Mouse (Mus musculus): Measurements from ENCODE around the gene Olfr414.

Gene Olfr414

GRCm38 (mm10) chr1:174423764-174424163, at the start of gene Olfr414:
Olfr414 (plus strand) TSS chr1:174424064.
- DNase-seq (ENCODE audit: low read depth, low spot score), result no peak

- no peak for DNase-seq (ENCODE audit: low read depth, low spot score)
Observed at GRCm38 (mm10) chr1:174390746-174391145, 33.1 kb upstream of the Olfr414 start, which contains the start of gene Olfr248. Olfr248 (plus strand) TSS chr1:174391046.

DNA sequence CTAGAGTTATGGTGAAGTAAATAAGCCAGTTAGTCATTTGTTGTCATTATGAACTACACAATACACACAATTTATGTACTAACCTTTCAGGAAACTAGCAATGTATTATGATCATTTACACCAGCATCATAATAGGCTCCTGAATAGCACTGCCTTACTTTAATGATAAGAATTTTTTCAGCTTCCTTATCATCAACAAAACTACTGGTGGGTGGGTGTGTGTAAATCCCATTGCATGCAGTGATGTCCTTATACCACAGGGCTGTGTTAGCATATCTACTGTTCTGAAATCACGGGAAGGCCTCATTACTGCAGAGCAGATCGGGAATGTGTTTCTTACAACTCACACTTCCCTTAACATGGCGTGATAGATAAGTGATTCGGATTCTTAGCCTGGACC, 905 bp upstream of the Olfr414 start:
- DNase-seq (ENCODE audit: low read depth, low spot score), result no peak

DNA sequence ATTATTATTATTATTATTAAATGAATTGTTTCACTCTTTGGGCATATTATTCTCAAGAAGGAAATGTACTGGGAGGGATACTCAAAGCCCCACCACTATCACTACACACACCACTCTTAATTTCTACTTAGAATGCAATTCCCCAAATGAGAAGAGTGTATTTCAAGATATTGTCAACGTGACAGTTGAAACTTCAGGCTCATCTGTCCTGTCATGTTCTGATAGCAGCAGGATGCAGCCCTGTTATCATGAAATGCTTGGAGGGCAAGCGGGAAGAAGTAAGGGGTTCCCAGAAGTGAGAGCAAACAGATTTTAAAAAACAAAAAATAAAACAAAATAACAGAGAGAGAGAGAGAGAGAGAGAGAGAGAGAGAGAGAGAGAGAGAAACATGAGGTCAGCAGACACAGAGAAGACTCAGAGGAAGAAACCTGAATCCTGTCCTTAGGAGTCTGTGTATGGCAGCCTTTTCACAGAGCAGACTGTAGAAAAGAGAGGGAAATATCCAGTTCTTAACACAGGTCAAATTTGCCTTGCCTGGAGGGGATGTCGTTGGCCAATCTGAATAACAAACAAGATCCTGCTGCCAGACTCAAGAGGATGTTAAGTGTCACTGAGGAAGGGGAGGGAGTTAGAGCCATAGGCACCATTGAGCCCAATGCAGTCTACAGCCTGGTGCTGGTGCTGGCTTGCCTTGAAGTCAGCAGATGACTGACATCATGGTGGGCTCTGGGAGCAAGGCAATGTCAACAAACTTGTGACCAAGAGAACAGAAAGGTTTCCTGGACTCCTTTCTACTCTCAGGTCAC, 2.5 kb downstream of the Olfr414 start:
- peak; percentile 70 for DNase-seq (ENCODE audit: low read depth, low spot score)

DNA sequence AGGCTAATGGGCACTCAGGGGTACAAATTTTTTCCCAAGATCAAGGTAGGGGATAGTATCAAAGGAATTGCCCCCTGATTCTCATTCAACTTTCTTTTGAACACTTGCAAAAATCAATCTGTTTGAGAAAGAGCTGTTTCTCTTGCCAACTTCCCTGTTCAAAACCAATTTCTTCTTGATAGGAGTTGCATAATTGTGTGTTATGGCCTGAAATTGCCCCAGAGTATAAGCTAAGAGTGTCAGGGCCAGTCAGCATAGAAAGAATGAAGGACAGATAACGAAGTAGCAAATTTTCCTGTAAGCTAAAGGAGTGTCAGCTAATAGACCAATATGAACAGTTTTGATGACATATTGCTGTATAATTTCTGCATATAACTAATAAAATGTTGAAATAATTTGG, 3.5 kb downstream of the Olfr414 start:
- DNase-seq (ENCODE audit: low read depth, low spot score), result no peak

GRCm38 (mm10) chr1:174428407-174428806, 4.5 kb downstream of the Olfr414 start:
- no peak for DNase-seq (ENCODE audit: low read depth, low spot score)

DNA sequence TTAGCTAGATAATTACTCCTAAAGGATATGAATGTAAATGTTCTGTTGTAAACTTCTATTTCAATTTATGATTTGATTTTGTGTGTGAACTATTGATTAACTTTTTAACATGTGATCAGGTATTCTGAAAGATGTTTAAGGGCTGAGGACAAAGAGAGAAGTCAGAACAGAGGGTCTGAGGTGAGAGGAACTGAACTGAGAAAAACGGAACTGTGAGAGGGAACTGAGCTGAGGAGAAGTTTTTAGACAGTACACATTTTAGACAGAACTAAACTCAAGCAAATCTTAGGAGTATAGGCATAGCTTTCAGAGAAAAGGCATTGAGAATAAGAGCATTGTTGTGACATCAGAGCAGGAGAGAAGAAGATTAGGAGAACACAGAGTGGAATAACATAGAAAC, 10.3 kb downstream of the Olfr414 start:
- no peak for DNase-seq (ENCODE audit: low read depth, low spot score)

DNA sequence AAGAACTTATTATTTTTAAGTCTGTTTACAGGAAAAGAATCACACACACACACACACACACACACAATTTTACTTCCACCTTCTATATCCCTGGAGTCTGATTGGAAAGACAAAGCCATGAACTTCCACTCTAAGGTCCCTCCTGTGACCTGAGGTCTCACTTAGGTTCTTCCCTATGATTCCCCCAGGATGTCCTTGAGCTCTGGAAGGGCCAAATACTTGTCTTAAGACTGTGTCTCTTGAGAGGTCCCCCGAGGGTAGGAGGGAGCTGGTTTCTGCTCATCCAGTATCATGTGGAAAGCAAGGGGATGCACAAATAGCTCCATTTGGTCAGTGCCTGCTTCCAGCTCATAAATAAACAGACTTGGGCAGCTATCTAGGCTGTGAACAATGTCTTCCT, 17.9 kb downstream of the Olfr414 start, which contains the start of gene Olfr220:
Gene Olfr220, plus strand, starts transcription at position 301 of the 400 bp plus-strand sequence.
- no peak for DNase-seq (ENCODE audit: low read depth, low spot score)

DNA sequence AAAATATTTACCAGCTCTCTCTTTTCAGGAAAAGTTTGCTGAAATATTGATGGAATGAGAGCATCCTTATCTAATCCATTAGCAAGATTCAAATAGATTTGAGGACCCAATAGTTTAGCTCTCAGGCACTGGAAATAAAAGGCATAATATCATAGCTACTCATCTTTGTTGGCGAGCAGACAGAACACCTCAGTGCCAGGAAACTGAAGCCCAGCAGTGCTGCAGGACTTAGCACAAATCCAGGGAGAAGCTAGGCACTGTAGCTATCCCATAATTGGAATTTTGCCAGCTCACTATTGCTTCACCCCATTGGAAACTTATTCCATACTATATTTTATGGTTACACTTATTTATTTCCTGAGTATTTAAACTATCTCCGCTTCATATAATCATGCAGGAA, 31.2 kb downstream of the Olfr414 start:
- no peak for DNase-seq (ENCODE audit: low read depth, low spot score)

GRCm38 (mm10) chr1:174465385-174465784, 41.5 kb downstream of the Olfr414 start:
- DNase-seq (ENCODE audit: low read depth, low spot score), result no peak

DNA sequence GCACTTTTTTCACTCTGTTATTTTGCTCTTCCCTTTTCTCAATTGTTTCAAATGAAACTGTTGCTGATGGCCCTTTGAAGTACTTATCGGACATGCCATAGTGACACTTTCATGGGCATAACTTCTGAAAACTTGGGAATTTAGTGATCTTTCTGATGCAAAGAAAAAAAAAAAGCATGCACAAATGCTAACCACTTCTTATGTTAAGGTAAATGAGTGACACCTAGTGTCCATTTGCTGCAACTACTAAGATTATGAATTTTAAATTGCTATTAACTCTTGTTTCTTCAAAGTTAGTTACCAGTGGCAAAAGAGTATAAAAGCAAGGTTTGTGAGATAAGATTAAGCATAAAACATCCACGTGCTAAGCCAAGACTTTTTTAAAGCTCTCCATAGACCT, 42.4 kb downstream of the Olfr414 start:
- DNase-seq (ENCODE audit: low read depth, low spot score), result peak; percentile 47

- peak; percentile 85 for DNase-seq (ENCODE audit: low read depth, low spot score)
Observed at GRCm38 (mm10) chr1:174469736-174470135, 45.9 kb downstream of the Olfr414 start.

GRCm38 (mm10) chr1:174482567-174482966, 58.7 kb downstream of the Olfr414 start:
- DNase-seq (ENCODE audit: low read depth, low spot score), result no peak

Data from ES-CJ7 (cell line).